Mouse (Mus musculus) hindbrain, embryonic 10.5 days (tissue): ENCODE measurements at regions not wholly inside any gene's neighbourhood (a gene's known extent, or its start where the extent isn't known, plus 50 kb on each side); places are given as distances from the start of the nearest gene placed in this dataset.
"Not testable (repeated sequence)": the region's sequence is repeated elsewhere in the genome, so short reads cannot be mapped to it uniquely, and the experiment has no call there.

Source experiments
- DNase-seq: peaks from one replicate; pipeline ENCODE4 v3.0.0-alpha.2; 2017; ENCODE audit warnings: low spot score
- H3K27ac ChIP-seq: fragments of 300-500 bp; sonication (generic); 2 replicates; pipeline ENCODE4 v1.5.1; 2016; ENCODE audit warnings: mild to moderate bottlenecking, moderate library complexity
- H3K27me3 ChIP-seq: fragments of 300-500 bp; sonication (generic); 2 replicates; pipeline ENCODE4 v1.6.1; 2016; ENCODE audit warnings: mild to moderate bottlenecking; ENCODE audit not compliant: poor library complexity, insufficient read depth, severe bottlenecking
- H3K36me3 ChIP-seq: fragments of 300-500 bp; sonication (generic); 2 replicates; pipeline ENCODE4 v1.6.1; 2016; ENCODE audit warnings: mild to moderate bottlenecking, moderate library complexity
- H3K4me1 ChIP-seq: fragments of 300-500 bp; sonication (generic); replicated peaks from 2 replicates; pipeline ENCODE4 v1.6.1; 2016; ENCODE audit warnings: mild to moderate bottlenecking
- H3K4me3 ChIP-seq: fragments of 300-500 bp; sonication (generic); 2 replicates; pipeline ENCODE4 v1.5.1; 2016; ENCODE audit warnings: mild to moderate bottlenecking, moderate library complexity
- H3K9me3 ChIP-seq: fragments of 300-500 bp; sonication (generic); 2 replicates; pipeline ENCODE4 v1.6.1; 2016; ENCODE audit warnings: mild to moderate bottlenecking, moderate library complexity
- WGBS: fragments of 180-500 bp; shearing (Covaris S2); methylation state at CpG from one replicate; pipeline ENCODE4 v1.1.7; 2016; 5-methylcytosine and 5-hydroxymethylcytosine counted together

- DNase-seq: peak; percentile 2
- no peaks in the 10 kb centered on the region for H3K27me3 ChIP-seq
- H3K36me3 ChIP-seq: no peaks in the 10 kb centered on the region
- 0 out of 2 replicates have a peak overlapping the region, but pooled peaks have one; percentile 45 for H3K27ac ChIP-seq
- H3K4me1 ChIP-seq: peaks cover 6% of the 10 kb centered on the region; the same call in 1 of the 2 replicates
- no peaks in the 10 kb centered on the region for H3K9me3 ChIP-seq
- WGBS: 42% methylated on average over 5 of the region's 5 CpGs
- no peak overlapping the region for H3K4me3 ChIP-seq
Measured at GRCm38 (mm10) chr11:92228855-92229254, 651.5 kb upstream of the Kif2b start.

GRCm38 (mm10) chr11:92208980-92209548 is 631.7 kb upstream of the Kif2b start:
- H3K9me3 ChIP-seq: no peaks in the 10 kb centered on the region
- no peak for DNase-seq
- no peaks in the 10 kb centered on the region for H3K4me1 ChIP-seq
- WGBS: 44% methylated on average over 1 of the region's 1 CpGs
- no peaks in the 10 kb centered on the region for H3K36me3 ChIP-seq
- H3K4me3 ChIP-seq: no peak overlapping the region
- no peak overlapping the region for H3K27ac ChIP-seq
- H3K27me3 ChIP-seq: no peaks in the 10 kb centered on the region

GRCm38 (mm10) chr11:92178393-92178792 is 601.0 kb upstream of the Kif2b start:
- not testable (repeated sequence) for H3K4me3 ChIP-seq, H3K27ac ChIP-seq, H3K36me3 ChIP-seq, DNase-seq, H3K9me3 ChIP-seq, H3K4me1 ChIP-seq, H3K27me3 ChIP-seq
- WGBS: 75% methylated on average over 3 of the region's 3 CpGs

- H3K9me3 ChIP-seq: no peaks in the 10 kb centered on the region
- no peak overlapping the region for H3K4me3 ChIP-seq
- H3K36me3 ChIP-seq: no peaks in the 10 kb centered on the region
- H3K27me3 ChIP-seq: no peaks in the 10 kb centered on the region
- no peak overlapping the region for H3K27ac ChIP-seq
- no peak for DNase-seq
- H3K4me1 ChIP-seq: no peaks in the 10 kb centered on the region
Measured at GRCm38 (mm10) chr11:92153124-92153523, 575.8 kb upstream of the Kif2b start.

- H3K36me3 ChIP-seq: no peaks in the 10 kb centered on the region
- no peaks in the 10 kb centered on the region for H3K9me3 ChIP-seq
- no peaks in the 10 kb centered on the region for H3K27me3 ChIP-seq
- 44% methylated on average over 1 of the region's 1 CpGs for WGBS
- DNase-seq: no peak
- peak overlapping the region; percentile 64; the same call in 1 of the 2 replicates for H3K27ac ChIP-seq
- H3K4me1 ChIP-seq: peaks cover 12% of the 10 kb centered on the region
- no peak overlapping the region for H3K4me3 ChIP-seq
Measured at GRCm38 (mm10) chr11:92135677-92136076, 558.3 kb upstream of the Kif2b start.

GRCm38 (mm10) chr11:92134891-92135590 is 557.7 kb upstream of the Kif2b start:
- 38% methylated on average over 3 of the region's 3 CpGs for WGBS

GRCm38 (mm10) chr11:92084766-92085165 is 507.4 kb upstream of the Kif2b start:
- 84% methylated on average over 2 of the region's 2 CpGs for WGBS
- Histone ChIP-seq H3K4me1 (no peaks in the 10 kb centered on the region), H3K9me3 (no peaks in the 10 kb centered on the region), H3K4me3 (no peak overlapping the region), H3K36me3 (no peaks in the 10 kb centered on the region), H3K27me3 (no peaks in the 10 kb centered on the region), H3K27ac (no peak overlapping the region)
- DNase-seq: no peak

More at GRCm38 (mm10) chr11:92134891-92135590, 557.7 kb upstream of the Kif2b start:
- Histone ChIP-seq H3K27ac (peak overlapping the region; percentile 64), H3K36me3 (no peaks in the 10 kb centered on the region), H3K4me1 (peaks cover 12% of the 10 kb centered on the region), H3K27me3 (no peaks in the 10 kb centered on the region), H3K9me3 (no peaks in the 10 kb centered on the region), H3K4me3 (no peak overlapping the region)
- peak; percentile 36 for DNase-seq

- WGBS: 9% methylated on average over 2 of the region's 2 CpGs
- Histone ChIP-seq H3K4me1 (no peaks in the 10 kb centered on the region), H3K4me3 (no peak overlapping the region), H3K9me3 (no peaks in the 10 kb centered on the region), H3K27ac (no peak overlapping the region), H3K27me3 (no peaks in the 10 kb centered on the region), H3K36me3 (no peaks in the 10 kb centered on the region)
- DNase-seq: peak; percentile 8
Measured at GRCm38 (mm10) chr11:92041695-92042094, 464.3 kb upstream of the Kif2b start.

- Histone ChIP-seq H3K27ac (no peak overlapping the region), H3K4me3 (no peak overlapping the region), H3K36me3 (no peaks in the 10 kb centered on the region), H3K27me3 (no peaks in the 10 kb centered on the region), H3K9me3 (no peaks in the 10 kb centered on the region), H3K4me1 (no peaks in the 10 kb centered on the region)
- WGBS: 86% methylated on average over 1 of the region's 1 CpGs
- DNase-seq: no peak
Measured at GRCm38 (mm10) chr11:92040161-92040560, 462.8 kb upstream of the Kif2b start.

- Histone ChIP-seq H3K9me3 (no peaks in the 10 kb centered on the region), H3K27me3 (no peaks in the 10 kb centered on the region), H3K27ac (no peak overlapping the region), H3K36me3 (no peaks in the 10 kb centered on the region), H3K4me1 (no peaks in the 10 kb centered on the region), H3K4me3 (no peak overlapping the region)
- 84% methylated on average over 3 of the region's 3 CpGs for WGBS
- DNase-seq: no peak
Measured at GRCm38 (mm10) chr11:92018419-92018818, 441.1 kb upstream of the Kif2b start.

- Histone ChIP-seq H3K4me3 (no peak overlapping the region), H3K36me3 (no peaks in the 10 kb centered on the region), H3K27me3 (no peaks in the 10 kb centered on the region), H3K4me1 (no peaks in the 10 kb centered on the region), H3K27ac (no peak overlapping the region), H3K9me3 (no peaks in the 10 kb centered on the region)
- 79% methylated on average over 3 of the region's 3 CpGs for WGBS
- DNase-seq: no peak
Measured at GRCm38 (mm10) chr11:92011284-92011683, 433.9 kb upstream of the Kif2b start.

GRCm38 (mm10) chr11:91995524-91995923 is 418.2 kb upstream of the Kif2b start:
- 85% methylated on average over 2 of the region's 2 CpGs for WGBS
- Histone ChIP-seq H3K36me3 (no peaks in the 10 kb centered on the region), H3K27ac (no peak overlapping the region), H3K9me3 (no peaks in the 10 kb centered on the region), H3K4me3 (no peak overlapping the region), H3K4me1 (no peaks in the 10 kb centered on the region), H3K27me3 (no peaks in the 10 kb centered on the region)
- DNase-seq: no peak

- H3K4me3 ChIP-seq: no peak overlapping the region
- 89% methylated on average over 2 of the region's 2 CpGs for WGBS
- DNase-seq: no peak
- H3K36me3 ChIP-seq: no peaks in the 10 kb centered on the region
- no peaks in the 10 kb centered on the region for H3K9me3 ChIP-seq
- no peak overlapping the region for H3K27ac ChIP-seq
- H3K4me1 ChIP-seq: no peaks in the 10 kb centered on the region
- H3K27me3 ChIP-seq: no peaks in the 10 kb centered on the region
Measured at GRCm38 (mm10) chr11:91969531-91969930, 392.2 kb upstream of the Kif2b start.
